Mouse (Mus musculus) kidney, postnatal 0 days (tissue): ENCODE results near the gene Golgb1. TPM values are rescaled to one million over a fixed set of nuclear protein-coding genes. Genes with fewer than 3 reads are reported as not detected.
A peak's percentile ranks its signal among the peaks of the same experiment; 100 is the strongest.

ENCODE experiments used
- ATAC-seq: fragments of 200-750 bp; cut with Nextera tagmentation; replicated peaks from 2 replicates; pipeline ENCODE4 v1.8.0; 2017; ENCODE audit warnings: low read depth, moderate number of reproducible peaks, moderate TSS enrichment, moderate library complexity; ENCODE audit not compliant: low FRiP score
- DNase-seq: peaks from one replicate; pipeline ENCODE4 v3.0.0-alpha.2; 2016; ENCODE audit warnings: low spot score
- H3K27ac ChIP-seq: fragments of 300-500 bp; sonication (generic); 2 replicates; pipeline ENCODE4 v1.5.1; 2014; ENCODE audit warnings: mild to moderate bottlenecking
- H3K27me3 ChIP-seq: fragments of 300-500 bp; sonication (generic); 2 replicates; pipeline ENCODE4 v1.6.1; 2014; ENCODE audit warnings: low read length, mixed read lengths; ENCODE audit not compliant: insufficient read depth
- H3K36me3 ChIP-seq: fragments of 300-500 bp; sonication (generic); 2 replicates; pipeline ENCODE4 v1.6.1; 2014; ENCODE audit warnings: low read length, mixed read lengths; ENCODE audit not compliant: insufficient read depth
- H3K4me1 ChIP-seq: fragments of 300-500 bp; sonication (generic); replicated peaks from 2 replicates; pipeline ENCODE4 v1.6.1; 2014; ENCODE audit warnings: antibody characterized with exemption, low read length, mixed read lengths; ENCODE audit not compliant: insufficient read depth
- H3K4me2 ChIP-seq: fragments of 300-500 bp; sonication (generic); 2 replicates; pipeline ENCODE4 v1.6.1; 2014; ENCODE audit warnings: mild to moderate bottlenecking, low read length, moderate library complexity, mixed read lengths
- H3K4me3 ChIP-seq: fragments of 300-500 bp; sonication (generic); replicated peaks from 2 replicates; pipeline ENCODE4 v1.5.1; 2014; ENCODE audit warnings: low read depth, low read length
- H3K9ac ChIP-seq: fragments of 300-500 bp; sonication (generic); 2 replicates; pipeline ENCODE4 v1.6.1; 2014; ENCODE audit warnings: low read depth, low read length
- H3K9me3 ChIP-seq: fragments of 300-500 bp; sonication (generic); replicated peaks from 2 replicates; pipeline ENCODE4 v1.6.1; 2016; ENCODE audit warnings: low read length, inconsistent platforms, mixed read lengths
- CTCF ChIP-seq: IDR thresholded peaks from 2 replicates; pipeline ENCODE4 v1.5.1; 2016; ENCODE audit warnings: antibody characterized with exemption, low read depth, mild to moderate bottlenecking, moderate library complexity
- WGBS: fragments of 180-500 bp; shearing (Covaris S2); extraction: QIAGEN DNeasy Blood & Tissue Kit; methylation state at CpG from one replicate; pipeline ENCODE4 v1.1.7; 2014; 5-methylcytosine and 5-hydroxymethylcytosine counted together
- polyA plus RNA-seq: library from polyadenylated mRNA; unstranded; fragments of >200 nt; fragmentation: Nextera tagmentation; extraction: Ambion mirVana; gene quantifications from 2 replicates; pipeline ENCODE4 v1.2.1, GENCODE M21; 2015

Golgb1 gene
- polyA plus RNA-seq, 1 experiment from 2014 or later, result 101 TPM

- Histone ChIP-seq H3K27me3 (no peaks in the 10 kb centered on the region), H3K4me1 (no peaks in the 10 kb centered on the region), H3K27ac (no peak overlapping the region), H3K36me3 (peaks cover 55% of the 10 kb centered on the region), H3K4me2 (no peak overlapping the region), H3K4me3 (no peak overlapping the region), H3K9me3 (no peaks in the 10 kb centered on the region), H3K9ac (no peak overlapping the region)
- ATAC-seq (no peak), DNase-seq (no peak)
- no peak for TF ChIP-seq CTCF
- 79% methylated on average over 10 of the region's 10 CpGs for WGBS
Observed at GRCm38 (mm10) chr16:36911909-36912308, 37.0 kb downstream of the Golgb1 start.

- Histone ChIP-seq H3K4me2 (no peak overlapping the region), H3K9me3 (no peaks in the 10 kb centered on the region), H3K4me3 (no peak overlapping the region), H3K27me3 (no peaks in the 10 kb centered on the region), H3K9ac (no peak overlapping the region), H3K27ac (no peak overlapping the region), H3K36me3 (peaks cover 57% of the 10 kb centered on the region), H3K4me1 (no peaks in the 10 kb centered on the region)
- no peak for TF ChIP-seq CTCF
- WGBS, result 88% methylated on average over 13 of the region's 13 CpGs
- ATAC-seq (no peak), DNase-seq (peak; percentile 14)
Observed at GRCm38 (mm10) chr16:36912311-36912710, 37.4 kb downstream of the Golgb1 start.

DNA sequence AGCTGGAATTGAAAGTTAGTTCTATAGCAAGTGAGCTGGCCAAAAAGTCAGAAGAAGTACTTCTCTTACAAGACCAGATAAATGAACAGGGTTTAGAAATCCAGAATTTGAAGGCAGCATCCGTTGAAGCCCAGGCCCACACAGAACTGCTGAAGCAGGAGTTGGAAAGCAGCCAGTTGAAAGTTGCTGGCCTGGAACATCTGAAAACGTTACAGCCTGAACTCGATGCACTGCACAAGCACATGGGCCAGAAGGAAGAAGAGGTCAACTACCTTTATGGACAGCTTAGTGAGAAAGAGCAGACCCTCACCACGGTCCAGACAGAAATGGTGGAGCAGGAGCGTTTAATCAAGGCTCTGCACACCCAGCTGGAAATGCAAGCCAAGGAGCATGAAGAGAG is 39.3 kb downstream of the Golgb1 start:
- DNase-seq, result no peak

DNA sequence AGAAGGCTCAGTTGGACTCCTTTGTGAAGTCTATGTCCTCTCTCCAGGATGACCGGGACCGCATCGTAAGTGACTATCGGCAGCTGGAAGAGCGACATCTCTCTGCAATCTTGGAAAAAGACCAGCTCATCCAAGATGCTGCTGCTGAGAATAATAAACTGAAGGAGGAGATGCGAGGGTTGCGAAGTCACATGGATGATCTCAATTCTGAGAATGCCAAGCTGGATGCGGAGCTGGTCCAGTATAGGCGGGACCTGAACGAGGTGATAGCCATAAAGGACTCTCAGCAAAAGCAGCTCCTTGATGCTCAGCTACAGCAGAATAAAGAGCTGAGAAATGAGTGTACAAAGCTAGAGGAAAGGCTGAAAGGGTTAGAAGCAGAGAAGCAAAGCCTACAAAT is 43.6 kb downstream of the Golgb1 start:
- WGBS, result 97% methylated on average over 10 of the region's 10 CpGs
- Histone ChIP-seq H3K27ac (no peak overlapping the region), H3K4me3 (no peak overlapping the region), H3K36me3 (peaks cover 42% of the 10 kb centered on the region), H3K4me1 (no peaks in the 10 kb centered on the region), H3K9ac (no peak overlapping the region), H3K9me3 (no peaks in the 10 kb centered on the region), H3K4me2 (no peak overlapping the region), H3K27me3 (no peaks in the 10 kb centered on the region)
- ATAC-seq (no peak), DNase-seq (no peak)
- TF ChIP-seq CTCF, result no peak

More for the DNA sequence above, 39.3 kb downstream of the Golgb1 start:
- H3K4me3 ChIP-seq, result no peak overlapping the region
- H3K4me2 ChIP-seq, result no peak overlapping the region
- ATAC-seq, result peak; percentile 80
- H3K4me1 ChIP-seq, result no peaks in the 10 kb centered on the region
- no peaks in the 10 kb centered on the region for H3K9me3 ChIP-seq
- H3K9ac ChIP-seq, result no peak overlapping the region
- 49% methylated on average over 5 of the region's 5 CpGs for WGBS
- H3K36me3 ChIP-seq, result peaks cover 61% of the 10 kb centered on the region
- no peaks in the 10 kb centered on the region for H3K27me3 ChIP-seq
- no peak for TF ChIP-seq CTCF
- H3K27ac ChIP-seq, result no peak overlapping the region

DNA sequence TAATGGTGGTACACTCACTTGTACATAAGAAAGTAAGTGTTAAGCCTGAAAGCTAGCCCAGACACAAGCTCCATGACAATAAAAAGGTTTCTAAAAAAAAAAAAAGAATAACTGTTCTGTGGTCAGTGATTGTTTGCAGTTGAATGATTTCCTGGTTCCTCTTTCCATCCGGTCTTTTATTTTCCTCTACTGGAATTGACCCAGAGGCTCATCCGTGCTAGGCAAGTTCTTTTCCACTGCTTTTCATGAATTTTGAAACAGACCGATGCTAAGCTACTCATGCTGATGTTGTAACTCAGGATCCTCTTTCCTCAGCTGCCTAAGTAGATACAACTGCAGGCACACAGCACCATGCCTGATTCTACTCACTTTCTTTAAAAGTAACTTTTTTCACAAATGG is 45.5 kb downstream of the Golgb1 start:
- 74% methylated on average over 3 of the region's 3 CpGs for WGBS

GRCm38 (mm10) chr16:36921067-36921613 is 46.2 kb downstream of the Golgb1 start:
- H3K36me3 ChIP-seq, result peaks cover 40% of the 10 kb centered on the region
- DNase-seq, result no peak
- WGBS, result 95% methylated on average over 8 of the region's 8 CpGs

More for the DNA sequence above, 45.5 kb downstream of the Golgb1 start:
- no peak overlapping the region for H3K9ac ChIP-seq
- no peaks in the 10 kb centered on the region for H3K27me3 ChIP-seq
- TF ChIP-seq CTCF, result no peak
- no peak overlapping the region for H3K27ac ChIP-seq
- H3K4me1 ChIP-seq, result no peaks in the 10 kb centered on the region
- ATAC-seq (no peak), DNase-seq (no peak)
- no peaks in the 10 kb centered on the region for H3K9me3 ChIP-seq
- H3K4me2 ChIP-seq, result no peak overlapping the region
- H3K4me3 ChIP-seq, result no peak overlapping the region
- H3K36me3 ChIP-seq, result peaks cover 35% of the 10 kb centered on the region

DNA sequence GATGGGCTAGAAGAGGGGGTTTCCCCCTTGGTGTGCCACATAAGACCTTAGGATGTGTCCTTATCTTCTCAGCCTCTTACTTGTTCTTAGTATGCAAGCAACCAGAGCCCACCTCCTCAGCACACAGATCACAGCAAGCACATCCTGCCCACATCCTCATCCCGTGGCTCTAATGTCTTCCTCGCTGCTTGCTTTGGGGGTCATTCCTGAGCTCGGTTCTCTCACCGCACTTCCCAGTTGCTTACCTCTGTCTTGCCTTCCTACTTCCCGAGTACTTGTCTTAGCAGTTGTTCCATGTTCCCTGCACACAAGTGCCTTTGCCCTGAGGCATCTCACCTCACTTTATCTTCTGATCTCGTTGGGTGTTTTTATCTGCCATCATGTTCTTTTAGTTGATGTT is 47.0 kb downstream of the Golgb1 start:
- TF ChIP-seq CTCF, result no peak
- Histone ChIP-seq H3K9me3 (no peaks in the 10 kb centered on the region), H3K4me2 (no peak overlapping the region), H3K4me3 (no peak overlapping the region), H3K4me1 (no peaks in the 10 kb centered on the region), H3K36me3 (peaks cover 36% of the 10 kb centered on the region), H3K27me3 (no peaks in the 10 kb centered on the region), H3K9ac (no peak overlapping the region), H3K27ac (no peak overlapping the region)
- 87% methylated on average over 6 of the region's 6 CpGs for WGBS
- DNase-seq, result no peak
- no peak for ATAC-seq

More at GRCm38 (mm10) chr16:36921067-36921613, 46.2 kb downstream of the Golgb1 start:
- Histone ChIP-seq H3K4me2 (no peak overlapping the region), H3K9ac (no peak overlapping the region), H3K27ac (no peak overlapping the region), H3K4me3 (no peak overlapping the region), H3K4me1 (no peaks in the 10 kb centered on the region), H3K9me3 (no peaks in the 10 kb centered on the region), H3K27me3 (no peaks in the 10 kb centered on the region)
- no peak for ATAC-seq
- no peak for TF ChIP-seq CTCF
